Mouse (Mus musculus) E14TG2a.4 (cell line): ENCODE measurements around the gene Zfp385b.

Source experiments
- CTCF ChIP-seq: conservative IDR thresholded peaks from 2 replicates; pipeline ENCODE4 v1.5.1; 2014; ENCODE audit warnings: low read length
- NANOG ChIP-seq: IDR thresholded peaks from 2 replicates; pipeline ENCODE4 v1.6.1; 2014; ENCODE audit warnings: borderline replicate concordance, low read length, mixed read lengths
- POU5F1 ChIP-seq: IDR thresholded peaks from 2 replicates; pipeline ENCODE4 v1.6.1; 2014; ENCODE audit warnings: low read length, borderline replicate concordance

GRCm38 (mm10) chr2:77379332-77379731 is 440.1 kb downstream of the Zfp385b start:
- TF ChIP-seq CTCF (no peak), POU5F1 (no peak), NANOG (no peak)
